Mouse (Mus musculus): ENCODE measurements around the gene Filip1l. TPM values are rescaled to one million over a fixed set of nuclear protein-coding genes. Genes with fewer than 3 reads are reported as not detected.

The Filip1l gene
- polyA plus RNA-seq (2012; rRNA removed): 11.0 and 13.0 TPM in 2 replicates

DNA sequence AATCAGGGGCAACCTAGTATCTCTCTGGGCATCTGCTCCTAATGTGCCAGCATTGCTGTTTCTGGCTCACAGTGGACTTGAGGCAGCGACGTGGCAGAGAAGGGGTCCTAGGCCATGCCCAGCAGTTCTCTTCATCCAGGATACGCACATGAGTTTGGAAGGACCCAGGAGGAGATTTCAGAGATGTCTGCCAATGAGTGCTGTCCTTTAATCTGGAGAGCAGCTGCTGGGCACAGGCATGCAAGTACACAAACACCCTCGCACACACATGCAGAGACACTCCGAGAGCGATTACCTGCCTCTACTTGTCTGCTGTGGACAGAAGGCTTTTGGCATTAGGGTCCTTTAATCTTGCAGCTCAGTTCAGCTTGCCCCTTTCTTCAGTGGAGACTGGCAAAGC is at the start of gene Filip1l:
Gene Filip1l (plus strand): TSS at position 343 of the 400 bp plus-strand sequence.
- no peak for DNase-seq (ENCODE audit: low read depth, low spot score)
- WGBS: 92% methylated on average over 6 of the region's 6 CpGs

- no peak for DNase-seq (ENCODE audit: low read depth, low spot score)
- WGBS: 81% methylated on average over 19 of the region's 19 CpGs
These were observed 49.2 kb upstream of the Filip1l start for GRCm38 (mm10) chr16:57303716-57304115.

- WGBS: 89% methylated on average over 6 of the region's 6 CpGs
- no peak for DNase-seq (ENCODE audit: low read depth, low spot score)
These were observed 47.4 kb upstream of the Filip1l start for GRCm38 (mm10) chr16:57305463-57305862.

DNA sequence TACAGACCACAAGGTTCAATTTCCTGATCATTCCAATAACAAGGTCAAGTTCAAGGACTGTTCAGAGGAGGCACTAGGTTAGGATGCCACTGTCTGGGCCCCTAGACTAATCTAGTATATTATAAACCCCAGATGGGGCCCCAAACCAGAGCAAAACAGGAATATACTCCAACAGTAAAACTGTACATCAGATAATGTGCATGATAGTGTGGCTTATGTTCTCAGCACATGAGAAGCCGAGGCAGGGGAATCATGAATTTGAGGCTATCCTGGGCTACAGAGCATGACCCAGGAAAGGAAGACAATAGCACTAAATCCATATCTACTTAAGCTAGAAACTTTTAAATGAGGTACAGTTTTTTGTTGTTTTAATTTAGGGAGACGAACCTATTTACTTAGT is 40.8 kb upstream of the Filip1l start:
- DNase-seq (ENCODE audit: low read depth, low spot score): no peak
- 88% methylated on average over 2 of the region's 2 CpGs for WGBS

- DNase-seq (ENCODE audit: low read depth, low spot score): no peak
- WGBS: 78% methylated on average over 3 of the region's 3 CpGs
These were observed 39.4 kb upstream of the Filip1l start for GRCm38 (mm10) chr16:57313487-57313886.

GRCm38 (mm10) chr16:57314236-57314635 is 38.7 kb upstream of the Filip1l start:
- 93% methylated on average over 3 of the region's 3 CpGs for WGBS
- no peak for DNase-seq (ENCODE audit: low read depth, low spot score)

DNA sequence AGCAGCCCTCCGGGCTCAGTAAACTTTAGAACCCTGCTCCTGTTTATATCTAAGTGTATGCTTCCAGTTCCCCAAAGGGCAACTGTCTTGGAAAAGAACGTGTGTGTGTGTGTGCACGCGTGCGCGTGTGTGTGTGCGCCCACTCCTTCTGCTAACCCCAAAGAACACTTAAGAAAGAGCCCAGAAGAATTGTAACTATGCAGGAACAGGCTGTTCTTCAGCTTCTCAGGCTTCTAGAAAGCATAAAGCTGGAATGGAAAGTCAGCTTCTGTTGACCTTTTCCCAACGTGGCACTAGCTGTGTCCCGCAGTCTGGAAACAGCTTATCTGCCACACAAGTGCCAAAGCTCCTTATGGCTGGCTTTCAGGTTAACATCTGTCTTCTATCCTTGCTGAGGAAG is 37.9 kb upstream of the Filip1l start:
- WGBS: 74% methylated on average over 9 of the region's 9 CpGs

DNA sequence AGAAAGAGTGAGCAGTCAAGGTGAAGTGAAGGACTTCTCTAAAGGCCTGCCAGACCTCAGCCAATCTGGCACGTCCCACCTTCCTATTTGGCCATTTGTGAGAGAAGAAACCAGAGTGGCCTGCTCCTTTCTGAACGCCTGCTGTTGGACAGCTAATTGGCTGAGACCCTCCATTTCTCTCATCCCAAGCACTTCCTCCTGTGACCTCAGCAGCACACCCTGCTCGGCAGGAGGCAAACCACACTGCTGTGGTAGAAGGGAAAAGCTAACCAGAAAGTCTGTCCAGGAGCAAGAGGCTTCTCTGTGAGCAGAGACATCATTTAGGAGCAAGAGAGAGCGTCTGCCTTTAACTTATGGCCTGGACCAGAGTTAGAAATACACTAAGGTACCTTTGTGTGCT is 35.8 kb upstream of the Filip1l start:
- WGBS: 73% methylated on average over 4 of the region's 4 CpGs
- no peak for DNase-seq (ENCODE audit: low read depth, low spot score)

More for the DNA sequence above, 37.9 kb upstream of the Filip1l start:
- no peak for DNase-seq (ENCODE audit: low read depth, low spot score)

- no peak for DNase-seq (ENCODE audit: low read depth, low spot score)
- WGBS: 65% methylated on average over 13 of the region's 13 CpGs
These were observed 34.8 kb upstream of the Filip1l start for GRCm38 (mm10) chr16:57317882-57318636.

- 77% methylated on average over 8 of the region's 8 CpGs for WGBS
These were observed 34.2 kb upstream of the Filip1l start for GRCm38 (mm10) chr16:57318637-57319125.

GRCm38 (mm10) chr16:57319284-57320124 is 33.4 kb upstream of the Filip1l start:
- WGBS: 86% methylated on average over 7 of the region's 7 CpGs
- no peak for DNase-seq (ENCODE audit: low read depth, low spot score)

More at GRCm38 (mm10) chr16:57318637-57319125, 34.2 kb upstream of the Filip1l start:
- no peak for DNase-seq (ENCODE audit: low read depth, low spot score)

DNA sequence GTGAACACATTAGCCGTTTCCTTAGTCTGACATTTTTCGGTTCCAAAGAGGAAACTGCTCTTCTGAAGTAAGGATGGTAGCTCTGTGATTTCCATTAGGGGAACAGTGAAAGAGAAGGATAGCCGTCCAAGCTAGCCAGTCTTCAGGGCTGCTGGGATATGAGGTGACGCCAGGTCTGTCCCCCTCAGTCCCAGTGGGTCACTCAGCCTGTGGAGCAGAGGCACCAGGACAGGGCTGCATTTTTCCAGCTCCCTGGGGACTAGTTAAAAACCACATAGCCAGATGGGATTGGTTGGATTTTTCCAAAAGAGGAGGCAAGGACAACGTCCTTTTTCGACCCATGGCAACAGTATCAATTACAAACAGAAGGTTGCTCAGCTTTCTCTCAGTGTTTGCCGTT is 25.9 kb upstream of the Filip1l start:
- DNase-seq (ENCODE audit: low read depth, low spot score): no peak

GRCm38 (mm10) chr16:57329028-57329427 is 23.9 kb upstream of the Filip1l start:
- 78% methylated on average over 8 of the region's 8 CpGs for WGBS
- no peak for DNase-seq (ENCODE audit: low read depth, low spot score)

More for the DNA sequence above, 25.9 kb upstream of the Filip1l start:
- 77% methylated on average over 7 of the region's 7 CpGs for WGBS

DNA sequence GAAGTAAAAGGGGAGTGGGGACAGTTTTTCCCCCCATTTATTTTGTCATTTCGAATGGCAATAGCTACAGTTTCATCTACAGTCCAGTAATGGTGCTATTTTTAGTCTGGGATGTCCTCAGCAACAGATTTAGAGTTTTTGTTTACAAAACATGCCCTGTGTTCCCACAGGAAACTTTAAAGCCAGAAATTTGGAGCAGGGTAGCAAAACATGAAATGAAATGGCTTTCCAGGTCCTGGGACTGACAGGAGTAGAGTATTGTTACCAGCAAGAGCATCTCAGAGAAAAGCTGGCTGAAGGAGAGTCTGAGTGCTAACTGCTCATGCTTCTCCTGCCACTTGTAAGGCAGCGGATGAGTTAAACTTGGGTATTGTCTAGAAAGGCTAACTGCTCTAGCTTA is 22.8 kb upstream of the Filip1l start:
- no peak for DNase-seq (ENCODE audit: low read depth, low spot score)
- 68% methylated on average over 2 of the region's 2 CpGs for WGBS

DNA sequence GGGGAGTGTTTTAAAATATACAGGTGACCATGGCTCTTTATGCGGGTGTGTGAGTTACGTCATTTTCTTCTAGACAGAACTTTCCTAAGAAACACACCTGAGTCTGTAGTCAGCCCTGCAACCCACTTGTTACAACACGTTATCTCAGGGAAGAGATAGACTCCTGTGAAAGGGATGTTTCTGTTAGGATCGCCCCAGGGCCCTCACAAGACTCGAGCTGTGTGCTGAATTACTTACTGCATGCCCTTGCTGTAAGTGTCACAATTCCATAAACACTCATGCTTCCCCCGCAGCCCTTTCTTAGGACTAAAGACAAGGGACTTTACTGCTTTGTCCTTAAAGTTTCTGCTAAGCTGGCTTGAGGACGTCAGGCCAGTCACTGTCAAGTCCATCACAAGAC is 20.6 kb upstream of the Filip1l start:
- DNase-seq (ENCODE audit: low read depth, low spot score): no peak
- WGBS: 74% methylated on average over 7 of the region's 7 CpGs

DNA sequence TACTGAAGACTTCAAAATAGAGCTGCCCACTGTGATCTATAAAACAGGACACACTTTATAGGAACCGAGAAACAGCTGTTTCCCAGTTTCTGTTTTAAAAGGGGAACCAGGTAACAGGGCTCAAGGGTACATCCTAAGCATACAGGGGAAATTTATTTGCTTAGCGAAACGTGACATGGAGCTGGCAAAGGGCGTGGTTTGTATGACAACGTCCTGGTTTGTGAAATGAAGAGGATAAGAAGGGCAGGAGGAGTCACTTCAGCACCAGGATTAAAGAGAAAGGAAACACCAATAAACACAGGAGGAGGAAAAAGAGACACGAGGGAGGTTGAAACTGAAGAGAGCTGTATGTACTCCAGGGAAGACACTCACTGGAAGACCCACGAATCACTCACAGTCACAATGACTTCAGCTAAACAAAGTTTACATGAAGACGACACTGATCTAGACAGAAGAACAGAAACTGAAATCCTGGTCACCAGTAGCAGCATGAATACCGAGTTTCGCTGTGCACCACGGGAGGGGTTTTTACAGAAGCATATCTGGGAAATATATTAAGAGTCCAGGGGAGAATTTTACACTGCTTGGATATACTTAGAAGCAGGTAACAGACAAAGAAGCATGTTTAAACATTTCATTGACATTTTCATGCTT is 16.0 kb upstream of the Filip1l start:
- WGBS: 15% methylated on average over 11 of the region's 11 CpGs
- DNase-seq (ENCODE audit: low read depth, low spot score): no peak

DNA sequence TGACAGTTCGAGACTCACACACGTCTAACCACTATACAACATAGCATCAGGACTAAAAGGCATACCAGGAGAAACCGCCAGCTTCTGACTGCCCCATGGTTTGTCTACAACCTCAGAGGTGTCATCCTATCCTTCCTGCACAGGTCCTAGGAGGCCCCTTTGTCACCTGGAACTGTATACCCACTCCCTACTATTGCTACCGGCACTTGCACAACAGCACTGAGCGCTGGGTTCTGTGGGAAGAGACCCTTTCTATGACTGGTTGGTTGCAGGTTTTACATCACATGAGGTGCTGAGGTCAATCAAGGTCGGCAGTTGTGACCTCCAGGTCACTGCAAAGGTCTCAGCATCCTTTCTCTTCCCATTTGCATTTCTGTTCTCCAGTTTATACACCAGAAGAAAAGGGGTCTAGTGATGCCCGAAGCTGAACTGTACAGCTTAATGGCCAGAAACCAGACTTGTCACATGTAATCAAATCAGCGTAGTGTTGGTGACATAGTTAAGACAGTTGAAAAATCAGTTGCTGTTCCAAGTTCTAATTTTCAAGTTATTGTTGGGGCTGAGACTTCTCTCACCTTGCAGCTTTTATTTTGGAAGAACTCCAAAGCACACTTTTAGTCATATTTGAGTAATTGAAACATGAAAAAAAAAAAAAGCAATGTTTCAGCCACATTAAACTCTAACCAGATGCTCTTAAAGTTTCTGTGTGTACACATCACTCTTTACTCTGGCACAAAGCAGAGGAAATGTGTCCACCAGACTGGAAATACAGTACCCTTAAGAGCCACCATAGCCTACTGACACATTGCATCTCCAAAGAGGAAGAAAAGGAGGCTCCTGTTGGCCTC is 12.9 kb upstream of the Filip1l start:
- 87% methylated on average over 8 of the region's 8 CpGs for WGBS

DNA sequence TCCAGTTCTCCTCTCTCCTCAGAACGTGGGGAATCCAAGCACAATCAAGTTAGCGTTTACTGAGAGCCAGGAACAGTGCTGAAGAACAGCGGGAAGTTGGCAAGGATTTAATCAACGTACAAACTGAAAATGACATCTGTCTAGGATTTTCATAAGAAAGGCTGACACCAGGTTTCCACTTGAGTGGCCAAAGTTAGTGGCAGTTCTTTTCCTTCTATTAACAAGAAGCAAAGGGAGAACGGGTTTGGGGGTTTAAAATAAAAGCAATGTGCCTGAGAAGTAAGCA is 12.3 kb upstream of the Filip1l start:
- DNase-seq (ENCODE audit: low read depth, low spot score): no peak
- 40% methylated on average over 5 of the region's 5 CpGs for WGBS

More for the DNA sequence above, 12.9 kb upstream of the Filip1l start:
- no peak for DNase-seq (ENCODE audit: low read depth, low spot score)

GRCm38 (mm10) chr16:57346258-57346657 is 6.6 kb upstream of the Filip1l start:
- 88% methylated on average over 3 of the region's 3 CpGs for WGBS

More at GRCm38 (mm10) chr16:57346258-57346657, 6.6 kb upstream of the Filip1l start:
- DNase-seq (ENCODE audit: low read depth, low spot score): no peak
